Mouse (Mus musculus) C2C12 (cell line): Measurements from ENCODE around the gene Pkp4.

ENCODE experiments used
- CEBPB ChIP-seq: IDR thresholded peaks from one replicate; pipeline ENCODE4 v1.6.1; 2011; ENCODE audit warnings: low read depth, mild to moderate bottlenecking, control low read depth, moderate library complexity
- CTCF ChIP-seq: IDR thresholded peaks from one replicate; pipeline ENCODE4 v1.5.1; 2011; ENCODE audit not compliant: control insufficient read depth, insufficient read depth, insufficient read length
- MAX ChIP-seq: IDR thresholded peaks from one replicate; pipeline ENCODE4 v1.6.1; 2011; ENCODE audit warnings: mild to moderate bottlenecking, control low read depth
- USF1 ChIP-seq: IDR thresholded peaks from one replicate; pipeline ENCODE4 v1.6.1; 2011; ENCODE audit warnings: low read depth, mild to moderate bottlenecking, control low read depth, moderate library complexity

DNA sequence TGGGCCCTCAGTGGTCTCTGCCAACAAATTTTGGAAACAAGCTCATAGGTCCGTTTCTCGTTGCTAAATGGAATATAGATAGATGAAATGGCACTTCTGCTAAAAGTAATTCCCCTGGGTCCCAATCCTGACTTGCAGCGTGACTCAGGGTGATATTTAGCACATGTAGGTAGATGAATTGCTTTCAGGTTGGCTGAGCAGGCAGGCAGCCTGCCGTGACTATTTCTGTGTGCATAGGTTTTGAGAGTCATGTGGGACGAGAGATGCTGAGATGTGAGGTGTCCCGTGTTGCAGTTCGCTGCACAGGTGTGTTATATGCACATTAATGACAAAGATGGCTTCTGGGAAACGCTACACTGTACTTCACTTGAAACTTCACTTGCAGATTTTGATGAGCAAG, 111.2 kb downstream of the Pkp4 start:
- TF ChIP-seq CTCF (no peak), USF1 (no peak), MAX (no peak), CEBPB (no peak)
